Mouse (Mus musculus) stomach, postnatal 0 days (tissue): ENCODE measurements at regions not wholly inside any gene's neighbourhood (a gene's known extent, or its start where the extent isn't known, plus 50 kb on each side); places are given as distances from the start of the nearest gene placed in this dataset.

ENCODE experiments used
- CTCF ChIP-seq: IDR thresholded peaks from 2 replicates; pipeline ENCODE4 v1.5.1; 2016; ENCODE audit warnings: antibody characterized with exemption, low read depth, mild to moderate bottlenecking, moderate library complexity
- EP300 ChIP-seq: optimal IDR thresholded peaks from 2 replicates; pipeline ENCODE3; 2016; ENCODE audit warnings: antibody characterized with exemption

GRCm38 (mm10) chr12:106171301-106171700, 161.3 kb downstream of the Vrk1 start:
- TF ChIP-seq CTCF (no peak), EP300 (no peak)
